Mouse (Mus musculus): ENCODE results near the gene Kdm2a.

GRCm38 (mm10) chr19:4349455-4349854, 48.6 kb downstream of the Kdm2a start:
- no peak for TF ChIP-seq GATA1 (IDR thresholded peaks at IDR 0.05; ENCODE audit: borderline replicate concordance, low read length)
- TF ChIP-seq CTCF (IDR thresholded peaks at IDR 0.05; ENCODE audit: low read depth, low read length), result no peak
- no peak for TF ChIP-seq POLR2AphosphoS5 (IDR thresholded peaks at IDR 0.05; ENCODE audit: insufficient replicate concordance, low read depth, low read length)
